Mouse (Mus musculus) thymus, postnatal 14 days (tissue): ENCODE results near the gene Gcnt2.
"Not testable (repeated sequence)": the region's sequence is repeated elsewhere in the genome, so short reads cannot be mapped to it uniquely, and the experiment has no call there.

Source experiments
- DNase-seq: peaks from one replicate; pipeline ENCODE4 v3.0.0; 2021

Gcnt2 gene

DNA sequence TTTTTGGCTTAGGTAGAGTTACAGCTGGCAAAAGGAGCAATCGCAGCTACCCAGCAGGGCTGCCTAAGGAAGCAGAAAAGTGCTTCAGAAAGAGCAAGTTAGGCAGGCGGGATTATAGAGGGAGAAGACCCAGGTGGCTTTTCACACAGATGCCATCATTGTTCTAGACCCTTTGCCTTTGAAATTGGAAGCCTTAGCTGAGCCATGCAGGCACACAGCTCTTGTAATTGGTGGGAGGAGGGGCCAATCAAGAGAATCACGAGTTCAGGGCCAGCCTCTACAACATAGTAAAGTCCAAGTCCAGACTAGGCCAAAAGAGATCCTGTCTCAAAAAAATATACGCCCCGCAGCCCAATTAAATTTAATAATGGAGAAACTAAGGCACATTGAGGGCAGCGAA lies 48.5 kb downstream of the Gcnt2 start:
- DNase-seq: no peak

DNA sequence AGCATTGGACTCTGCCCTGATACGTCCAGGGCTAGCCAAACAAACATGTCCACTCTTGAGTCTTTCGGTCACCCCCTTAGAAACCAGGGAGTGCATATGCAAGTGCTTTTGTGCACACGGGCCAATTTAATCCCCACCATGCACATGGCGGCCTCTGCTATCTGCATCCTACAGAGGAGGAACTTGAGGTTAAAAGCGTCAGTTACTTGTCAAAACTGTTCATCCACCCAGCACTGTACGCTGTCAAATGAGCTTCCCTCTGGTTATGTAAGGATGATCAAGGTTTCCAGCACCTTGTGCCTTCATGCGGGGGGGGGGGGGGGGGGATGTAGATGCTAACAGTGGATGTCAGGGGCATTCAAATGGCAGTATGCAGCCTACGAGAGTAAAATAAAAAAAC lies 49.5 kb downstream of the Gcnt2 start:
- no peak for DNase-seq

DNA sequence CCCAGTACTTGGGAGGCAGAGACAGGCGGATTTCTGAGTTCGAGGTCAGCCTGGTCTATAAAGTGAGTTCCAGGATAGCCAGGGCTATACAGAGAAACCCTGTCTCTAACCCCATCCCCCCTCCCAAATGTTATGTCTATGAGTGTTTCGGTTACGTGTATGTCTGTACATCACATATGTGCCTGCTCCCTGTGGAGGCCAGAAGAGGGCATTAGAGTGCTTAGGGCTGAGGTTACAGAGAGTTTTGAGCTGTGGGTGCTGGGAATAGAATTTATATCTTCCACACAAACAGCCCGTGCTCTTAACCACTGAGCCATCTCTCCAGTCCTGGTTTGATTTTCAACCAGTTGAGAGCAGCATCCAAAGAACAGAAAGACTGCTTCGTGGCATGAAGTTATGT lies 50.5 kb downstream of the Gcnt2 start:
- DNase-seq: no peak

DNA sequence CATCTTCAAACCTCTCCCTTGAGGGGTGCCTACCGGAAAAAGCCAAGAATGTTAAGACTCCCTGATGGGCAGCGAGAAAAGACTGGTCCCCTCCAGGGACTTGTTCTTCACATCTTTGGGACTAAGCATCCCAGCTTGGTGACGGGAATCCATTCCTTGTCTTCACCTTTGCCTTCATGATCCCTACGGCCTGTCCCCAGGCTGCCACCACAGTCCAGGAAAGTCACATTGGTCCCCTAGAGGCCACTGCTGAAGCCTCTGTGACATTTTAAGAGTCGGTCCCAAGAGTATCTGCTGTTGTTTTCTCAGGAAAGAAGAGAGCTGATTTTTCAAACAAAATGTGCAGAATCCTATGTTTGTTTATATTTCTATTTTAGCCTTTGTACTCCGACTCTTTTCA lies 52.4 kb downstream of the Gcnt2 start:
- DNase-seq: no peak

DNA sequence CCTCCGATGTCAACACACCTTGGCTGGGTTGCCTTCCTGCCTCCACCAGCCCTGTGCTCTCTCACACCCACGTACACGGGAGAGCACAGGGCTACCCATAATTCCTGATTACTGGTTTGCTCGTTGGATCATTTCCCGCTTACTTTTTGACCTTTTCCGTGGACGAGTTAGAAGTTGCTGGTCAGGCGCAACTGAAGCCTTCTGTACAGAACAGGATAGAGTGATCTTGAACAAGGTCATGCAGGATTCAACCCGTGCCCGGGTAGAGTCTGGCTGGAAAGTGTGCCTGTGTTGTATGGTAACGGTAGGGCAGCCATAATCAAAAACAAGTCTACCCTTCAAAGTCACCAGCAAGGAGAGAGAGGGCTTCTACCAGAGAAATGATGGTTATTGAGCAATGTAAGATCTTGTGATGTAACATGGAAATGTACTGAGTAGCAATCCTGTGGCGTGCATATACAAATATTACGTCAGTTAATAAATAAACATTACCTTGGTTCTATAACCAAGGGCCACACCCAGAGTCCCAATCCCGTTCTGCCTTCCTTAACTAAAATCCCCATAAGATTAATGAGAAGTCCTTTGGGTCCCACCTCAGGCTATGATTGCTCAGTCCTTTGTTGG lies 54.0 kb downstream of the Gcnt2 start:
- DNase-seq: no peak

DNA sequence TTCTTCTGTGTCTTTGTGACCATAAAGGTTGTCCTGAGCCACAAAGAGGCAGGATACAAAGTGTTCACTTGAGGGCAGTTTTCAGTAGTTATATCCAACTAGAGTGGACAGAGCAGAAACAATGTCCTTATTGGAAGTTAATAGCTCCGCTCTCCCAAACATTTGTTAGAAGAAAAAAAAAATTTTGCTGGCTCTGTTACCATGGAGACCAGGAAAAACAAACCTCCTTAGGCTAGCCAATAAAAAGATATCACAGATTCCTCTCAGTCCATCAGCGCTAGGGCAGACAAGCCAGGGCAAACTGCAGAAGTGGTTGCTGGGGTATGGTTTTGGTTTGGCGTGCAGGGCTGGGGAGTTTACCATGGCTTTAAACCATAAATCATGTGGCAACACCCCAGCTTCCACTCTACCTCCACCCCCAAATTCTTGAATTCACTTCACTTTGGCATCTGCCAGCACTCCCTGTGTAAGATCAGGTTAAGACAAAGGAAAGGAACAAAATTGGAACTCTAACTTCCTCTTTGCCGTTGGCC lies 54.6 kb downstream of the Gcnt2 start:
- DNase-seq: no peak

DNA sequence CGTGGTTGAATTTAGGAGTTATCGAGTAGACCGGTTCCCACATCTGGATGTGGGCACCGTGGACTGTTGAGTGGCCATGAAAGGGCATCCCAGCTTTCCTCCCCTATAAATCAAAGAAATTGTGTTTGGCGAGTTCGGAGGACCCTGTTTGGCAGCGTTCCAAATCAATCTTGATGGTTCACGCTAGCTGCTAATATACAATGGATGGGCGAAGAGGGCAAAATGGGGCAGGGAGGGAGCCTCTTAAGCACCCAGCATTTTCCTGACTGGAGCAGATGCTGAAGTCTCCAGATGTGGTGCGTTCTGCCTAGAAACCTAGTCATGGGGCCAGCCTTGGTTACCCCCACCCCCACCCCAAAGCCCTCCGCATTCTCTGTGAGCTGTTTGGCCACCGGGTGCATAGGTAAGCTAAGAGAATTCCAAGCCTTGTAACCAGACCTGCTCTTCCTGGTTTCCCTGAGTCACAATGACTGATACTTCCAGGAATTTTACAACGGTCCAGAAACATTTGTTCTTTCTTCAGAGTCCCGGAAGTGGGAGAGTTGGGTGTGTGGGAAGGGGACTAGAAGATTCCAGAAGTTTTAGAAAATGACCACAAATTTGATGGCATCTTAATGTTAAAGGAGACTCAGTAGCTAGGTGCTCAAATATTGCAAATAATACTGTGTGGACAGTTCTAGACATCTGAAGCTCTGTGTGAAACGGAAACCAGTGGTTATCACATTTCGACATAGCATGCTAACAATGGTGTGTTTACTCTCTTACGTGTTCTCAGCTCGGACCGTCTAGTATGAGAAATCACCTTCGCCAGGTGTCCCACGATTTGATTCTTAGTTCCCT lies 57.0 kb downstream of the Gcnt2 start:
- no peak for DNase-seq

DNA sequence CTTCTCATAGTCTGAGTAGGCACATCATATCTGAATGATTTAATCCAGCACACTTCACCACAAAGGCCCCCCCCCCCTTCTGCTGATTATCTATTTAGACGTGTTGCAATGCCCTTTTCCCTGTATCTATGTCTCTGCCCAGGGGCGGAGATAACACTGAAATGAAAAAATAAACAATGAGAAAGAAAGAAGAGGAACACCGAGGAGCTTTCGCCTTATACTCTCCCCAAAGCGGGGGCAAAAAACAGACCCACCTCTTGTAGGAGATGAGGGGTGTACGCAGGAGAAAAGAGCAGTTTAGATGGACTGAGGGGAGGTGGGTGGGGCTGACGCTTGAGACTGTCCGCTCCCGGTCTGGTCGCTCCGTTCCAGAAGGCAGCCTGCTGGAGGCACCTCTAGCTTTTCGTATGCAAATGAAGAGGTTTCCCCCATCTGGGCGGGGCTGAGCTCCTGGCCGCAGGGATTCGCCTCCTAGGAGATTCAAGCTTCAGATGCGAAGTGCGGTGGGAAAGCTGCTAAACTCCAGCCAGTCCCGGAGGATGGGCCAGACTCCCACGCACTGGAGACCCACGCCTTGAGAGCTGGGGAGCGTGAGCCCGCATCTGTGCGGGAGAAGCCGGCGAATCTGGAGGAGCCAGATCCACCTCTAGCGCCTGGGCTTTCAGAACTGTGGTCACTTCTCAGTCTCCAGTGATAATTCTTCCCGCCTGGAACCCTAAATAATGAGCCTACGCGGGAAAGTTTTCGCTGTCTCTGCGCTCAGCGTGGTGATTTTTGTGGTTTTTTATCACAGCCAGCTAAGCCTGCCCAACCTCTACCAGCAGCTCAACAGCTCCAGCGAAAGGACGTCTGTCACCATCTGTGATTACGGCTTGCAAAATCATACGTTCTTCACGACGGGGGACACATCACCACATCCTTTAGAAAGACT lies 57.9 kb downstream of the Gcnt2 start:
- peak; percentile 21 for DNase-seq

DNA sequence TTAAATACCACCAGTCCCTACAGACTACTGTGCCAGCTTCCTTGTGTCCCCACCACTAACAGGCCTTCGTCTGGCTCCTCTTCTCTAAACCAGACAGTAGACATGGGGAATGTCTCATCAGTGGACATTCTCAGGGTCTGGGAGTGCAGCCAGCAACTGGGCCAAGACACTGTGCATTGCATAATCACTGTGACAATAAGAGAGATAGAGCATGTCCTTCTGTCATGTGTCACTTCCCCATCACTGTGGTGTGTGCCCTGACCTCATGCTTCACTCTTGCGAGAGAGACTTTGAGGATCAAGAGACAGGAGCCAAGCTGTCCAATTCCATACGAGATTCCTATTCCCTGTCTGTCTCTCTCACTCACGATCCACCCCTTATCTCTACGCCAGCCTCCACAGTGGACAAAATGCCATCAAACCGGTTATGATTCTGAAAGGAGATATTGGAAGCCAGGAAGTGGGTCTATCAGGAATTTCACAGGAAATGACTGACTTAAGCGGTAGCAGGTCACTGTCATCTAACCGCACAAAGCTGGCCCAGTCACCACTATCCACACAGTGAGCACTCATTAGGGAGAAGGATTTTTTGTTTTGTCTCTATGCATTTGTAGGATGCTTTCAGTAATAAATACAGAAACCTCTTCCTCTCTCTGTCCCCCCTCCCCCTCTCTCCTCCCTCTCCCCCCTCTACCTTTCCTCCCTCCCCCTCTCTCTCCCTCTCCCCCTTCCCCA lies 61.9 kb downstream of the Gcnt2 start:
- no peak for DNase-seq

DNA sequence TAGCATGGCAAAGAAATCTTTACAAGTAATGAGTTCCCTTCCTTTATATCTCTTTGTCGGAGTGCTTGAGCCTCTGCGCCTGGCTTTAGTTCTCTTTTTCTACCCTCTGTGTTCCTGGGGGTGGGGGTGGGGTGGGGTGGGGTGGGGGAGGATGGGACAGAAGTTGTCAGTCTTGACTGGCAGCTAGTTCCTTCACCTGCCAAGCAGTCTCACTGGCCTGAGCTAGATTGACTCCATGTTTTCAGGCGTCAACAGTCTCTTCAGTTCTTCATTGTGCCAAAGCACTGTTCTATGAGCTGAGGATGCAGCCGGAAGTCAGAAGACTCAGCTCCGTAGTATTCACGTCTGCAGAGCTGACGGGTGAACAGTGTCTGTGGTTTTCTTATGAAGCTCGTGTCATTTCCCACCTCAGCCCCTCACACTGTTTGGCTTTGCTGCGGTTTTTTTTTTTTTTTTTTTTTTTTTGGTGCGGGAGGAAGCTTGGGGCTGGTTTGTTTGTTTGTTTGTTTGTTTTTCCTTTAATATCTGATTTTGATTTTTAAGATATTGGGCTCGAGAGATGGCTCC lies 62.8 kb downstream of the Gcnt2 start:
- DNase-seq: peak; percentile 51

DNA sequence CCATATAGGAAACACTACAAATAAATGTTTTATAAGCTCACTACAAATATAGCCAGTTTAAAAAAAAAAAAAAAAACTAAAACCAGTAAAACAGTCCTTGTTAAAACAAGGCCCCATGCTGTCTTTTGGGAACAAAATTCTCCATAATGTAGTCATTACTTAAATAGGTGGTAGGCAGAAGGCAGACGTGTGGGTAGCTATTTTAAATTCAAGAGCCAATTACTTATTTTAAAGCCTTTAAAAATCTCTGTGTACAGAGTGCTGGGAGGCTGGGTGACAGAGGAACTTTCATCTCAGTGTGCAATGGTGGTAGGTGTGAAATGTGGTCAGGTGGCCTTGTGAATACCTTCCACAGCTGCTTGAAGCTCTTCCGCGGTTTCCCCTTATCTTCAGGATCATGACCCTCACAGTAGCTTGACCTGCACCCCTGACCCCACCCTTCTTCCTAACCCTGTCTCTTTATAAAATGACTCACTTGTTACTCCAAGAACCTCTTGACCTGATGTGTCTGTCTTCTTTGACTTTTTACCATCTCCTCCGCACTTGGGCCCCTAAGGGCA lies 64.3 kb downstream of the Gcnt2 start:
- no peak for DNase-seq

DNA sequence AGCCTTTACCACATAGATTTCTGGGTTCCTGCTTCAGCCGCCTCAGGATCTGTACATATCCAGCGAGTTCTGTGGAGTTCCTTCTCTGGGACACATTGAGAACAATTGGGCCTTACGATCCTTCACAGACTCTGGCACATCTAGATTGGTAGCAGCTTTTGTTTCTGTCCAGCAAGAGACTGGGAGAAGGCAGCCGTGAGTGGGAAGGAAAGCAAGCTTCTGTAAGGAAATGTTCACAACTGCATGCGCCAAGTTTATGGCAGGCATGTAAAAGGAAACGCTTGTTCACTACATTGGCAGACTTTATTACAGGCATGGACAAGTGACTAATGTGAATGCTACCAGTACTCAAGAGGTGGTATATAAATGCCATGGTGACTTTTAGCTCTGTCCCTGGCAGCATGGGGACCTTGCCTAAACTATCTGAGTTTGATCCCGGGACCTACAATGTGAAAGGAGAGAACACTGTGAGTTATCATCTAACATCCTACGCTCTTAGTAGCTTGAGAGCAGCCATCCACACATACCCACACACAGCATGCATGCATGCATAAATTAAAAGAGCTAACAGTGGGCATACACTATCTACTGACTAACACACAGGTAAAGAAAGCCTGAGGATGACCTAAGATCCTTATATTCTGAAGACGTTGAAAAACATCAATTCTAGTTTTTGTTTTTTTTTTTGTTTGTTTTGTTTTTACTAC lies 68.8 kb downstream of the Gcnt2 start:
- no peak for DNase-seq

DNA sequence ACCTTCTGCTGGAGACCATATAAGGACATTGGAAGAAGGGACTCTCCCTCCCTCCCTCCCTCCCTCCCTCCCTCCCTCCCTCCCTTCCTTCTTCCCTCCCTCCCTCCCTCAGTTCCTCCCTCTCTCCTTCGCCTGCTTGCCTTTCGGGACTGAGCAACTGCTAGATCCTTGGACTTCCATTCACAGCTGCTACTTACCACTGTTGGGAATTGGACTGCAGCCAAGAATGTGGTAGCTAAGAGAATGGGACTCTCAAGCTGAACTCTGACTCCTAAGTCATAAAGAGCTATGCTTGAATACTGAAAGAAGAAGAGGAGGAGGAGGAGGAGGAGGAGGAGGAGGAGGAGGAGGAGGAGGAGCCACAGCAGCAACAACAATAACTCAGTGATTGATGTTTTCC lies 72.3 kb downstream of the Gcnt2 start:
- DNase-seq: not testable (repeated sequence)

DNA sequence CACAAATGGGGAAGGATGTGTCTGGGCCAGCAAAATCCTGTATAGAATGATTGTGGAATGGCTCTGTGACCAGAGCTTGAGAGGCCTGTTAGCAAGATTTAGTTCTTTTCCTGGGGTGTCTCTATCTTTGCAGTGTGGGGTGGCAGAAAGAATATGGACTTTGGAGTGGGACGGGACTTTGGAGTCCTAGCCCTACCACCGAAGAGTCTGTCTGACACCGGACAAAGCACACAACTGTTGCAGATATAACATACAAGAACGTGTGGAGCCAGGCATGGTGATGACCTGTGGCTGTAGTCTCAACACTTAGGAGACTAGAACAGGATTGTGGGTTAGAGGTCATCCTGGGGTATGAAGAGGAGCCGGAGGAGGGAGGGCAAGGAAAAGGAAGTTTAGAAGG lies 73.0 kb downstream of the Gcnt2 start:
- no peak for DNase-seq

DNA sequence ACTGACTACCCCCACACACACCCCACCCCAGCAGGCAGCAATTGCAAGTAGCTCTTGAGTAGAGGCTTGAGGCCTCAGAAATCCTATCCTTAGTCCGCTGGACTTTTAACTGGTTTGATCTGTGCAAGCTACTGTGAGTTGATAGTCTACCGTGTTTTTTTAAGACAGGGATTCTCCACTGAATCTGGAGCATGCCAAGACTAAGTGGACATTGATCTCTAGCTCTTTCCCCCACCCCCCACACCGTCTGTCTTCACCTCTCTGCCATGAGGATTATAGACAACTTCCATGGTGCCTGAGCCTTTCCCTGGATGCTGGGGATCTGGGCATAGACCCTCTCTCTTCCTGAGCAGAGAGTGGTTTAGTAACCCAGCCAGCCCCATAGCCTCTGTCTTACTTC lies 74.8 kb downstream of the Gcnt2 start:
- DNase-seq: no peak

DNA sequence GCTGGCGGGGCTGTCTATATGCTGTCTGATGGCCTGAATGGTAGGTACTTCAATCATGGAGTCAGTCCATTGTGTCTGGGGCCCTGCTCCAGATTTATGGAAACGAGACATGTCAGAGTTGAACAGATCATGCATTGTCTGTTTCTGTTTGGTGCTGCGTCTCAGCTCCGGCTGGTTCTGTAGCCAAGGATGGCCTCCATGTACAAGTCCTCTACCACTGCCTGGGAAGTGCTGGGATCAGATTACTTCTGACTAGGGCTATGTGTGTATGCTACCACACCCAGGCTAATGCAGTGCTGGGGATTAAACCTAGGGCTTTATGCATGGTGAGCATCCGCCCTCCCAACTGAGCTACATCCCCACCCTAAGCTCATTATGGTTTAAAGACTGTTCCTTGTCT lies 78.0 kb downstream of the Gcnt2 start:
- no peak for DNase-seq

DNA sequence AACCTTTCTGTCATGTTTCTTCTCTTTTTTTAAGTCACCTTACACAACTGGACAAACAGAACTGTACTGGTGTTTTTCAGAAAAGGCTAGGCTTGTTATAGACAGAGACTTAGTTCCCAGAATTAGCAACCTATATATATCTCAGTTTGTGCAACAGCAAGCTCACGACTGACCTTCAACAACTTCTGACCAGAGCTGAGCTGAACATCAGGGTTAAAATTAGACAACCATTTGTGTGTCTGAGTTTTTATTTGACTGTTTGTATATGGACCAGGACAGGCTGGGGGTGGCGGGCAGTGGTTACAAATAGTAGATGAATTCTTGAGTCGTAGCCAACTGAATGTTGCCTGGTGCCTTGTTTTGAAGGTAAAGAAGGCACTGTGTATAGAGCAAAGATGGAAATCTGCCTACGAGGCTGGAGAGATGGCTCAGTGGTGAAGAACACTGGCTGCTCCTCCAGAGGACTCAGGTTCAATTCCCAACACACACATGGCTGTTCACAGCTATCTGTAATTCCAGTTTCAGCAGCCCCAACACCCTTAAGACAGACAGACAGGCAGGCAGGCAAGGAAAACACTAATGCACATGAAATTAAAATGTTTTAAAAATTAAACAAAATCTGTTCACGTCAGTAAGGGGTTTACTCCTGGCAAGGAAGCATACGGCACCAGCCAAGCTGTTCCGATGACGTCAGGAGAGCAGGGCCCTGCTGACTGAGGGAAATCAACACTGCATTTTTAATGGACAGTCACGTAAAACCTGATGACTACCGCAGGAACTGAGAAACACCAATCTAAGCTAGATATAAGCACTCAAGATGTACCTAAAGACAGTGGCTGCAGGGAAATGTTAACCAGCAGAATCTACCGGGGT lies 79.2 kb downstream of the Gcnt2 start:
- no peak for DNase-seq

DNA sequence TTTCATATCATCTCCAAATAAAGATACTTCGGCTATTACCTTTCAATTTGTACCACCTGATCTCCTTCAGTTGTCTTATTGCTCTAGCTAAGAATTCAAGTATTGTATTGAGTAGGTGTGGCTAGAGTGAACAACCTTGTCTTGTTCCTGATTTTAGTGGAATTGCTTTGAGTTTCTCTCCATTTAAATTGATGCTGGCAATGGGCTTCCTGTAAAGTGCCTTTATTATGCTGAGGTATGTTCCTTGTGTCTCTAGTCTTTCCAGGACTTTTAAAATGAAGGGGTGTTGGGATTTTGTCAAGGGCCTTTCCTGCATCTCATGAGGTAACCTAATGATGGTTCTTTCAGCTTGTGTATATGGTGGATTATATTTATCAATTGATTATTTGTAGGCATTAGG lies 83.5 kb downstream of the Gcnt2 start:
- no peak for DNase-seq

DNA sequence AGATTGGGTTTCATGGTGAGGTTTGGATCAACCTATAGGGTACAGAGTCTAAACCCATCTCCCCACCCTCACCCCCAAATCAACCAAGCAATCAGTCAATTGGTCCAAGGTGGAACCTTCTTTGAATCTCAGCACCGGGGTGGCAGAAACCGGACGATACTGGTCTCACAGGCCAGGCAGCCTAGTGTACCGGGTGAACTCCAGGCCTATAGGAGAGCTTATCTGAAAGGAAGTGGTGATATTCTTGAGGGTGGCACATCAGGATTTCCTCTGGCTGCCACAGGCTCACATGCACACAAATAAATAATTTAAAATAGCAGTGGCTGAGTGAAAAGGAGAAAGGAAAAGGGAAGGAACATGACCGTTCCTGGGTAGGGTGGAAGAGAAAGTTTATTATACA lies 84.4 kb downstream of the Gcnt2 start:
- DNase-seq: no peak

DNA sequence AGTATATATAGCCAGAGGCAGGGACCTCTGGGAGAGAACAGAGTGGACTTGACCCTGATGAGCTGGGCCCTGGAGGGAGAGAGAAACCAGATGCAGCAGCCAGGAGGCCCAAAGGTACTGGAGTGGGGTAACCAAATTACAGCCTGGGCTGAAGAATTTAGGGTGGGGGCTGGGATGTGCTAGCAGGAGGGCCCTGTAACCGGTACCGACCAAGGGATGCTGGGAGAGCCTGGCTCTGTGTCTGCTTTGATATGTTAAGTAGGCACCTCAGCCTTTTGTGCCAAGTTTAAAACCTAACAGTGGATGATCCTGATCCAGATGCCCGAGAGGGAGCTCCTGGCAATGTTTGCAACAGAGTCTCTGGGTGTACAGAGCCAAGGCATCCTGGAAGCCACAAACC lies 84.8 kb downstream of the Gcnt2 start:
- no peak for DNase-seq
